Mouse (Mus musculus): Measurements from ENCODE around the gene Ngef. TPM values are rescaled to one million over a fixed set of nuclear protein-coding genes. Genes with fewer than 3 reads are reported as not detected.

Ngef gene
- polyA plus RNA-seq, 1 experiment from 2014 or later = 31.8 TPM

DNA sequence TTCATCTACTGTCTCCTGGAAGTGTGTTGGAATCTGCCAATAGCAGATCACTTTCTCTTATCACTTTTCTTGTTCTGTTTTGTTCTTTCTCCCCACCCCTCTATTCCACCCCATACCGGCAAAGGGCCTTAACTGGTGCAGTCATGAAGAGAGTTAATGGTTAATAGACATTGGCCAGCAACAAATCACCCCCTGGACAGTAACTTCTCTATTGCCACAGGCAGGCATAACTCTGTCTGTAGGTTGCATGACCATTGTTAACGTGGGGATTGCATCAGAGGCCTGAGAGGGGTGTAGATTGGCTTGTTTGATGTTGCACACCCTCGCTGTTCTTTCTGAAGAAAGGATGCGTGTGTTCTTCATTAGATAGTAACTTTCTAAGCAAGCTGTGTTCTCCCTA, 124.2 kb downstream of the Ngef start:
- Histone ChIP-seq H3K9ac (ENCODE audit: low read depth, low read length) (no peak overlapping the region), H3K27me3 (ENCODE audit: control insufficient read depth, insufficient read depth, low read depth, low read length) (no peaks in the 10 kb centered on the region), H3K4me3 (ENCODE audit: low read depth, low read length) (no peak overlapping the region), H3K4me2 (ENCODE audit: low read length) (no peak overlapping the region), H3K4me1 (ENCODE audit: control insufficient read depth, insufficient read depth, low read length) (no peaks in the 10 kb centered on the region), H3K36me3 (ENCODE audit: control insufficient read depth, insufficient read depth, low read length) (peaks cover 23% of the 10 kb centered on the region), H3K9me3 (replicated peaks; ENCODE audit: control insufficient read depth, low read length, poor library complexity, severe bottlenecking) (no peaks in the 10 kb centered on the region), H3K27ac (ENCODE audit: low read length) (no peak overlapping the region)
- ATAC-seq = no peak
- 94% methylated on average over 4 of the region's 4 CpGs for WGBS

DNA sequence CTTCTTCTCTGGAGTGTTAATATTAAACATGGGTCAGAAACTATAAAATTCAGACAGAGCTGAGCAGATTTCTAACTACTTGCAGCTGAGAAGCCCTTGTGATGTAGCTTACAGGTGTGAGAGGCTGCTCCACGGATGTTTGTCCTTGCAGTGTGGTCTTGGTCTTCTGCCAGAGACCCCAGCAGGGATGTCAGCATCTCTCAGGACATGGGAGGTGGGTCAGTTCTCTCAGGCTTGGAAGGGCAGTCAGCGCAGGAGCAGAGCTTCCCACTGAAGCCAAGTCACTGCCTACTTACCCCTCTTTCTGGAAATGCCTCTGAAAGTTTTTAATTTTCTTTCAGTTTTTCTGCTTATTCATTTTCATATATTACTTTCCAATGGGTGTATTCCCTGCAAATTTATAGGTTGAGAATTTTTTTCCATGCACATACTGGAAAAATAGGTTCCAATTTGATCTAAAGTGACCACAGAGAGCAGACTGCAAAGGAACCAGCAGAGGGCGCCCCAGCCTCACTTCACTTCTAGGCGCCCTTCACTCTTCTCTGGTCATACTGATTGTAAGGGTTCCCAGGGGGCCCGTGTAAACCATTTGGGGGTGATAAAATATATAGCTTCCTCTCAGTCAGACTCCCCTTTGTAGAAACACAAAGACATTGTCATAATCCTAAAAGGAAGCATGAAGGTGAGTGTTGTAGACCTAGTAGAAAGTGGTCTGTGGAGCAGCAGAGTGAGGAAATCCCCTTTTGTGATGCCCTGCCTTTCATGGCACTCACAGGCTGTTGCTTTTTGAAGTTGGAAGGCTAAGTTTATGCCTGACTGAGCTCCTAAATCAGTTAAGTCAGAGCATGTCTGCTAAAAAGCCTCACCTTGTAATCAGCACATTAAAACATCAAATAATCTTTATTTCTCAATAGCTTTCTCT, 126.2 kb downstream of the Ngef start:
- Histone ChIP-seq H3K9ac (ENCODE audit: low read depth, low read length) (no peak overlapping the region), H3K4me2 (ENCODE audit: low read length) (no peak overlapping the region)
- ATAC-seq = peak; percentile 56; the same call in 1 of the 2 replicates

DNA sequence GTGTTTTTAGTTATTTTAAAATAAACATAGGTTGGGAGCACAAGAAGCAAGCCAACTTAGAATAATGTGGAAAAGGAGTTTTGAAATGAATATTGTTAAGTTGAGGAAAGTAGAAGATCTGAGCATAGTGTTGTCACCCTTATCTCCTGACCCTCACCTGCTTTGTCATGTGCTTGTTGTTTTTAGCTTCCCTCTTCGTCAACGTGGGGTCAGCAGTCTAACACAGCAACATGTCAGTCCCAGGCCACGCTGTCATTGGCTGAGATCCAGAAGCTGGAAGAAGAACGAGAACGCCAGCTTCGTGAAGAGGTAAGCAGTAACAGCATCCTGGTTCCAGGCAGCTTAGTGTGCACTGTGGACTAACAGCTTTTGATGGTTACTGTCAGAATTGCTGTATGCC, 137.1 kb downstream of the Ngef start:
- Histone ChIP-seq H3K4me2 (ENCODE audit: low read length) (no peak overlapping the region), H3K36me3 (ENCODE audit: control insufficient read depth, insufficient read depth, low read length) (peaks cover 46% of the 10 kb centered on the region)
- WGBS = 86% methylated on average over 6 of the region's 6 CpGs

More for the DNA sequence above, 126.2 kb downstream of the Ngef start:
- H3K4me3 ChIP-seq (ENCODE audit: low read depth, low read length) = no peak overlapping the region
- H3K9me3 ChIP-seq (replicated peaks; ENCODE audit: control insufficient read depth, low read length, poor library complexity, severe bottlenecking) = no peaks in the 10 kb centered on the region
- H3K27me3 ChIP-seq (ENCODE audit: control insufficient read depth, insufficient read depth, low read depth, low read length) = no peaks in the 10 kb centered on the region
- peaks cover 28% of the 10 kb centered on the region for H3K36me3 ChIP-seq (ENCODE audit: control insufficient read depth, insufficient read depth, low read length)
- WGBS = 39% methylated on average over 5 of the region's 5 CpGs
- no peaks in the 10 kb centered on the region for H3K4me1 ChIP-seq (ENCODE audit: control insufficient read depth, insufficient read depth, low read length)
- H3K27ac ChIP-seq (ENCODE audit: low read length) = no peak overlapping the region

DNA sequence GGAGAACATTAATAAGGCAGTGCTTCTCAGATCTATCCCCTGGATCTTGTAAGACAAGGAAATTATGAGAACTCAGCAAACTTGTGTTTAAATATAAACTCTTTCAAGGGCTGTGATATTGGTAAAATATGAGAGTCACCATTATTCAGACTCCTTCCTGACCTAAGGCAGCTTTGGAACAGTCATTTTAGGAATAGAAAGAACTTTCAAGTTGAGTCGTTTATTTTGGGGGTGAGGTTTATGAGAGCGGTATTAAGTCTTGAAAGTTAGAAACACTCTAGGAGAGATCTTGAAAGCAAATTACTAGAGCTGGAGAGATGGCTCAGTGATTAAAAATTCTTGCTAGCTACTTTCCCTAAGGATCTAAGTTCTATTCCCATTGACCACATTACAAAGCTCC, 138.5 kb downstream of the Ngef start:
- no peak overlapping the region for H3K9ac ChIP-seq (ENCODE audit: low read depth, low read length)
- WGBS = 90% methylated on average over 2 of the region's 2 CpGs
- H3K4me1 ChIP-seq (ENCODE audit: control insufficient read depth, insufficient read depth, low read length) = no peaks in the 10 kb centered on the region
- no peak overlapping the region for H3K4me2 ChIP-seq (ENCODE audit: low read length)
- no peak for ATAC-seq
- H3K9me3 ChIP-seq (replicated peaks; ENCODE audit: control insufficient read depth, low read length, poor library complexity, severe bottlenecking) = no peaks in the 10 kb centered on the region
- H3K27me3 ChIP-seq (ENCODE audit: control insufficient read depth, insufficient read depth, low read depth, low read length) = no peaks in the 10 kb centered on the region
- peaks cover 40% of the 10 kb centered on the region for H3K36me3 ChIP-seq (ENCODE audit: control insufficient read depth, insufficient read depth, low read length)
- no peak overlapping the region for H3K4me3 ChIP-seq (ENCODE audit: low read depth, low read length)
- no peak overlapping the region for H3K27ac ChIP-seq (ENCODE audit: low read length)

More for the DNA sequence above, 137.1 kb downstream of the Ngef start:
- H3K27ac ChIP-seq (ENCODE audit: low read length) = no peak overlapping the region
- no peak for ATAC-seq
- no peaks in the 10 kb centered on the region for H3K9me3 ChIP-seq (replicated peaks; ENCODE audit: control insufficient read depth, low read length, poor library complexity, severe bottlenecking)
- no peaks in the 10 kb centered on the region for H3K27me3 ChIP-seq (ENCODE audit: control insufficient read depth, insufficient read depth, low read depth, low read length)
- no peak overlapping the region for H3K9ac ChIP-seq (ENCODE audit: low read depth, low read length)
- no peaks in the 10 kb centered on the region for H3K4me1 ChIP-seq (ENCODE audit: control insufficient read depth, insufficient read depth, low read length)
- no peak overlapping the region for H3K4me3 ChIP-seq (ENCODE audit: low read depth, low read length)

Other genes starting within 250 kb of the Ngef start
- 66.4 and 75.4 TPM in 2 replicates for gene Gigyf2, start 246.9 kb downstream of the Ngef start, polyA plus RNA-seq (2015; fragmentation: Nextera tagmentation; extraction: Ambion mirVana)
- 7.0 and 8.0 TPM in 2 replicates for gene Kcnj13, start 179.1 kb downstream of the Ngef start, polyA plus RNA-seq (2015; fragmentation: Nextera tagmentation; extraction: Ambion mirVana)
- 0.51 and 1.0 TPM in 2 replicates for gene Snorc, start 103.6 kb downstream of the Ngef start, polyA plus RNA-seq (2015; fragmentation: Nextera tagmentation; extraction: Ambion mirVana)
- 0.47 and 0.90 TPM in 2 replicates for gene Neu2, start 64.0 kb downstream of the Ngef start, polyA plus RNA-seq (2015; fragmentation: Nextera tagmentation; extraction: Ambion mirVana)
- 3.3 and 5.6 TPM in 2 replicates for gene Inpp5d, start 46.4 kb upstream of the Ngef start, polyA plus RNA-seq (2015; fragmentation: Nextera tagmentation; extraction: Ambion mirVana)
- 79.9 and 88.5 TPM in 2 replicates for gene Atg16l1, start 182.0 kb upstream of the Ngef start, polyA plus RNA-seq (2015; fragmentation: Nextera tagmentation; extraction: Ambion mirVana)
- gene Sag, start 229.8 kb upstream of the Ngef start, polyA plus RNA-seq (2015; fragmentation: Nextera tagmentation; extraction: Ambion mirVana) = 1.7 and 1.9 TPM in 2 replicates